Mouse (Mus musculus) embryonic facial prominence, embryonic 14.5 days (tissue): ENCODE results near the gene Suds3. TPM values are rescaled to one million over a fixed set of nuclear protein-coding genes. Genes with fewer than 3 reads are reported as not detected.

ENCODE experiments used
- ATAC-seq: fragments of 200-750 bp; cut with Nextera tagmentation; 2 replicates; pipeline ENCODE4 v1.8.0; 2017; ENCODE audit warnings: low read depth, moderate number of reproducible peaks, moderate TSS enrichment
- DNase-seq: peaks from one replicate; pipeline ENCODE4 v3.0.0-alpha.2; 2015; ENCODE audit warnings: low spot score
- H3K27ac ChIP-seq: fragments of 300-500 bp; sonication (generic); replicated peaks from 2 replicates; pipeline ENCODE4 v1.5.1; 2014; ENCODE audit warnings: low read depth, mild to moderate bottlenecking, low read length, moderate library complexity
- H3K27me3 ChIP-seq: fragments of 300-500 bp; sonication (generic); replicated peaks from 2 replicates; pipeline ENCODE4 v1.6.1; 2014; ENCODE audit warnings: low read length; ENCODE audit not compliant: control insufficient read depth, insufficient read depth
- H3K36me3 ChIP-seq: fragments of 300-500 bp; sonication (generic); 2 replicates; pipeline ENCODE4 v1.6.1; 2014; ENCODE audit warnings: low read length, mixed read lengths; ENCODE audit not compliant: control insufficient read depth, insufficient read depth
- H3K4me1 ChIP-seq: fragments of 300-500 bp; sonication (generic); 2 replicates; pipeline ENCODE4 v1.6.1; 2014; ENCODE audit warnings: antibody characterized with exemption, low read length; ENCODE audit not compliant: control insufficient read depth, insufficient read depth
- H3K4me2 ChIP-seq: fragments of 300-500 bp; sonication (generic); 2 replicates; pipeline ENCODE4 v1.6.1; 2014; ENCODE audit warnings: low read depth, mild to moderate bottlenecking, low read length, moderate library complexity, mixed read lengths
- H3K4me3 ChIP-seq: fragments of 300-500 bp; sonication (generic); 2 replicates; pipeline ENCODE4 v1.5.1; 2014; ENCODE audit warnings: low read depth, mild to moderate bottlenecking, low read length
- H3K9ac ChIP-seq: fragments of 300-500 bp; sonication (generic); 2 replicates; pipeline ENCODE4 v1.6.1; 2014; ENCODE audit warnings: low read depth, mild to moderate bottlenecking, low read length, moderate library complexity, mixed read lengths
- H3K9me3 ChIP-seq: fragments of 300-500 bp; sonication (generic); 2 replicates; pipeline ENCODE4 v1.6.1; 2016; ENCODE audit warnings: low read length; ENCODE audit not compliant: control insufficient read depth
- WGBS: fragments of 180-500 bp; shearing (Covaris S2); extraction: QIAGEN DNeasy Blood & Tissue Kit; methylation state at CpG from one replicate; pipeline ENCODE4 v1.1.7; 2014; 5-methylcytosine and 5-hydroxymethylcytosine counted together
- polyA plus RNA-seq: library from polyadenylated mRNA; unstranded; fragments of >200 nt; fragmentation: Nextera tagmentation; extraction: Ambion mirVana; gene quantifications from 2 replicates; pipeline ENCODE4 v1.2.1, GENCODE M21; 2014

The Suds3 gene
- polyA plus RNA-seq = 39.5 and 40.2 TPM in 2 replicates

GRCm38 (mm10) chr5:117115836-117116366 lies at the start of gene Suds3:
Gene Suds3, minus strand, starts transcription at chr5:117116113.
- peak within 1 kb of the TSS; percentile 89 for H3K4me3 ChIP-seq
- H3K9ac ChIP-seq = peak within 1 kb of the TSS; percentile 84
- H3K27me3 ChIP-seq = 0 out of 2 replicates have a peak, but pooled peaks cover 3% of the 10 kb centered on the region
- H3K36me3 ChIP-seq = peaks cover 26% of the 10 kb centered on the region
- no peaks in the 10 kb centered on the region for H3K9me3 ChIP-seq
- ATAC-seq (peak; percentile 76), DNase-seq (peak; percentile 88)
- peaks cover 6% of the 10 kb centered on the region for H3K4me1 ChIP-seq
- H3K4me2 ChIP-seq = peak within 1 kb of the TSS; percentile 92
- peak within 1 kb of the TSS; percentile 79 for H3K27ac ChIP-seq
- WGBS = 1% methylated on average over 19 of the region's 59 CpGs

GRCm38 (mm10) chr5:117164923-117165322 lies 49.0 kb upstream of the Suds3 start:
- Histone ChIP-seq H3K27me3 (no peaks in the 10 kb centered on the region), H3K4me3 (no peak overlapping the region), H3K4me2 (no peak overlapping the region), H3K36me3 (no peaks in the 10 kb centered on the region), H3K27ac (no peak overlapping the region), H3K9me3 (no peaks in the 10 kb centered on the region), H3K4me1 (no peaks in the 10 kb centered on the region), H3K9ac (no peak overlapping the region)
- DNase-seq (no peak), ATAC-seq (no peak)
- WGBS = 91% methylated on average over 2 of the region's 2 CpGs

- H3K9ac ChIP-seq = no peak overlapping the region
- H3K4me3 ChIP-seq = no peak overlapping the region
- no peak overlapping the region for H3K4me2 ChIP-seq
- H3K27me3 ChIP-seq = no peaks in the 10 kb centered on the region
- ATAC-seq (no peak), DNase-seq (no peak)
- 79% methylated on average over 5 of the region's 5 CpGs for WGBS
- no peaks in the 10 kb centered on the region for H3K4me1 ChIP-seq
- no peak overlapping the region for H3K27ac ChIP-seq
- H3K9me3 ChIP-seq = no peaks in the 10 kb centered on the region
- no peaks in the 10 kb centered on the region for H3K36me3 ChIP-seq
Observed at GRCm38 (mm10) chr5:117164516-117164915, 48.6 kb upstream of the Suds3 start.

- H3K4me1 ChIP-seq = no peaks in the 10 kb centered on the region
- H3K27me3 ChIP-seq = no peaks in the 10 kb centered on the region
- 96% methylated on average over 13 of the region's 13 CpGs for WGBS
- ATAC-seq = no peak
- no peak overlapping the region for H3K27ac ChIP-seq
- H3K4me3 ChIP-seq = no peak overlapping the region
- no peaks in the 10 kb centered on the region for H3K36me3 ChIP-seq
- no peaks in the 10 kb centered on the region for H3K9me3 ChIP-seq
- H3K4me2 ChIP-seq = no peak overlapping the region
- H3K9ac ChIP-seq = no peak overlapping the region
- DNase-seq = no peak
Observed at GRCm38 (mm10) chr5:117163790-117164189, 47.9 kb upstream of the Suds3 start.

GRCm38 (mm10) chr5:117160499-117160898 lies 44.6 kb upstream of the Suds3 start:
- Histone ChIP-seq H3K27ac (no peak overlapping the region), H3K4me1 (no peaks in the 10 kb centered on the region)
- ATAC-seq = no peak; the same call in 1 of the 2 replicates

GRCm38 (mm10) chr5:117159805-117160291 lies 43.9 kb upstream of the Suds3 start:
- no peaks in the 10 kb centered on the region for H3K36me3 ChIP-seq
- no peak overlapping the region for H3K4me3 ChIP-seq
- no peaks in the 10 kb centered on the region for H3K9me3 ChIP-seq
- no peak overlapping the region for H3K9ac ChIP-seq
- no peak for DNase-seq
- 52% methylated on average over 6 of the region's 6 CpGs for WGBS
- no peak overlapping the region for H3K4me2 ChIP-seq
- ATAC-seq = no peak
- H3K4me1 ChIP-seq = no peaks in the 10 kb centered on the region
- H3K27me3 ChIP-seq = no peaks in the 10 kb centered on the region
- H3K27ac ChIP-seq = no peak overlapping the region

More at GRCm38 (mm10) chr5:117160499-117160898, 44.6 kb upstream of the Suds3 start:
- Histone ChIP-seq H3K9me3 (no peaks in the 10 kb centered on the region), H3K9ac (no peak overlapping the region), H3K4me2 (no peak overlapping the region), H3K4me3 (no peak overlapping the region), H3K27me3 (no peaks in the 10 kb centered on the region), H3K36me3 (no peaks in the 10 kb centered on the region)
- no peak for DNase-seq
- 35% methylated on average over 10 of the region's 10 CpGs for WGBS

- H3K9ac ChIP-seq = no peak overlapping the region
- H3K4me2 ChIP-seq = no peak overlapping the region
- no peaks in the 10 kb centered on the region for H3K9me3 ChIP-seq
- no peaks in the 10 kb centered on the region for H3K36me3 ChIP-seq
- H3K27ac ChIP-seq = no peak overlapping the region
- no peak overlapping the region for H3K4me3 ChIP-seq
- H3K27me3 ChIP-seq = no peaks in the 10 kb centered on the region
- H3K4me1 ChIP-seq = no peaks in the 10 kb centered on the region
- ATAC-seq (no peak), DNase-seq (no peak)
- WGBS = 68% methylated on average over 8 of the region's 8 CpGs
Observed at GRCm38 (mm10) chr5:117159326-117159725, 43.4 kb upstream of the Suds3 start.

- Histone ChIP-seq H3K9me3 (no peaks in the 10 kb centered on the region), H3K4me2 (no peak overlapping the region), H3K9ac (no peak overlapping the region), H3K4me1 (no peaks in the 10 kb centered on the region), H3K27me3 (no peaks in the 10 kb centered on the region), H3K4me3 (no peak overlapping the region), H3K36me3 (no peaks in the 10 kb centered on the region), H3K27ac (no peak overlapping the region)
- ATAC-seq (no peak), DNase-seq (no peak)
- WGBS = 49% methylated on average over 7 of the region's 7 CpGs
Observed at GRCm38 (mm10) chr5:117158335-117159018, 42.6 kb upstream of the Suds3 start.
